Mouse (Mus musculus): ENCODE measurements around the gene Usf2.
"Not testable (repeated sequence)": the region's sequence is repeated elsewhere in the genome, so short reads cannot be mapped to it uniquely, and the experiment has no call there.

Usf2 gene

DNA sequence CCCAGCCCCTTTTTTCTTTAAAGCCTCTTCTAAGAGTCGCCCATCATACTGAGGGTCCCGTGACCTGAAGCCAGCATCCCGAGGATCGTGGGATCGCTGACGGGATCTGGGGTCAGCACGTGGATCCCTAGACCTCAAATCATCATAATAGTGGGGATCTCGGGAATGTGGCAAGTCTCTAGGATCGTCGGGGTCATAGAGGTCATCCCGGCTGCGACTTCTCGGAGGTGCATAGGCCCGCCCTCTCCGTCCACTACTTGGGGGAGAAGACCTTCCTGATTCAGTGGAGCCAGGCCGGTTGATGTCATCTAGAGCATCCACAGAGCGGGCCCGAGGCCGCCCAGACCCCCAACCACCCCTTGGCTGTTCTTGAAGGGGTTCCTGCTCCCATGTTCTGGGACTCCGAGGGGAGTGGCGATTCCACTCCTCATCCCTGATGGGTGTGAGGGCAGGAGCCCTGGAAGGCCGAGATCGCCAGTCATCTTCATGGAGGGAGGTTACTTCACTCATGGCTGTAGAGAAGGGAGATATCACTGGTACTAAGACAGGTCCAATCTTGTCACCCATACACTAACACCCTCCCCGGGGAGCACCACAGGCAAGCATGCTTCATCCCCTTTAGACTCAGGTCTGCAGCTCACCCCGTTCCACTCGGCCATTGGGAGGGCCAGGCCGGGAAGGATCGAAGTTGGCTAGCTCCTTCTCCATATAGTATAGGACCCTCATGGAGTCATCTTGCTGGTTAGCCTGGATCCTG, 1.7 kb upstream of the Usf2 start:
- no peak for DNase-seq (ENCODE audit: extremely low read depth, low read depth)

DNA sequence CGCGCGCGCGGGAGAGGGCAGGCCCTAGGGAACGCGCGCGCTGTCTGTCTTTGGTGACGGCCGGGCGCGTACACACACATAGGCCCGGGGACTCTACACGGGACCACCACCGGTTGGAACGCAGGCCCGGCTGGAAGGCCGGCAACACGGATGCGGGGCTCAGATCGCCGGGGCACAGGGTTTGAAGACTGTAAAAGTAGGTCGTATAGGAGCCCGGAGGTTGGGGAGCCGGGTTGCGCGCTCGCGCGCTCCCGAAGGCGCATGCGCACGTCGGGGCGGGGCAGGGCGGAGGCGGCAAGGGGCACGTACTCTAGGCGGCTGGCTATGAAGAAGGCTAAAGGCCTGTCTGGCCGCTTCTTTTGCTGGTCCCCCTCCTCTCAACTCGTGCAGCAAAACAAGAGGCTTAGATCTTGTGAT, 772 bp upstream of the Usf2 start:
- DNase-seq (ENCODE audit: extremely low read depth, low read depth): peak; percentile 58

DNA sequence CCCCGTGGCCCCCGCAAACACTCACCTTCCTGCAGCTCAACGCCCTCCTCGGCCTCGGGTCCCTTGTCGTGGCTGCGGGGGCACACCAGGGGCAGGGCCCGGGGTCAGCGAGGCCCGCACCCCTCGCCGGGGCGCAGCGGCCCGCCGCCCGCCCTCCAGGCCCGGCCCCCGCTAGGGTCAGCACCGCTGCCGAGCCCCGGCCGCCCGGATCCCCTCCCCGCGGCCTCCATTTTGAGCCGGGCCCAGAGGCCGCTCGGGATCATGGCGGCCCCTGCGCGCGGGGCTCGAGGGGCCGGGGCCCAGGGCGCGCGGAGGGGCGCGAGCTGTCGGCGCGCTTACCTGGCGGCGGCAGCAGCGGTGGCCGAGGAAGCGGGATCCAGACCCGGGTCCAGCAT, 249 bp downstream of the Usf2 start:
- no peak for DNase-seq (ENCODE audit: extremely low read depth, low read depth)

DNA sequence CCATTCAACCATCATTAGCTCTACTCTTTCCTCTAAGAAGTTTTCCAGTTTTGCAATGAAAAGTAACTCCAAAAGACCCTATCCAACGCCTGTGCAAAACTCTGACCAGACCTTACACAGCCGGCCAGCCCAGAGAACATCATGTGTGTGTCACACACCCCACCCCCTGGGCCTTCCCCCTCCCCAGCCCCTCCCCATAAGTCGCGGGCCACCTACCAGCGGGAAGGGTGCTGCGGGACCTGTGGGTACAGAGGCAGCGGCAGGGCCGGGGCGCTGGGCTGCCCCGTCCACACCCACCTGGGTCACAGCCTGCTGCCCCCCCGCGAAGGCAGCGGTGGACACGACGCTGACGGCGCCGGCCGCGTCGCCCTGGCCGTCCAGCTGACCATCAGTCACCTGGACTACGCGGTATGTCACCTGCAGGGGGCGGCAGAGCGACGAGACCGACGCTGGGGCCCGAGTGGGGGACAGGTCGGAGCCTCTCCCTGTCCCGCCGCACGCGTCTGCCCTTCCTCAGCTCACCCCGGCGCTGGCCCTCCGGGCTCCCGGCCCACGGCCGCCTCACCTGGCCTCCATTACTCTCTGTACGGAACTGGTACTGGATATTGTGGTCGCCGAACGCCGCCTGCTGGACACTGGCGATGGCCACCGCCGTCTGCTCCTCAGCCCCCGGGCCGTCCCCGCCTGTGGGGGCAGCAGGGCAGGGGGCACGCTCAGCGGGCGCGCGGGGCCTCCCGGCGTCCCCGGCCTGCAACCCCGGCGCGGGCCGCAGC, 833 bp downstream of the Usf2 start:
- no peak for DNase-seq (ENCODE audit: extremely low read depth, low read depth)

DNA sequence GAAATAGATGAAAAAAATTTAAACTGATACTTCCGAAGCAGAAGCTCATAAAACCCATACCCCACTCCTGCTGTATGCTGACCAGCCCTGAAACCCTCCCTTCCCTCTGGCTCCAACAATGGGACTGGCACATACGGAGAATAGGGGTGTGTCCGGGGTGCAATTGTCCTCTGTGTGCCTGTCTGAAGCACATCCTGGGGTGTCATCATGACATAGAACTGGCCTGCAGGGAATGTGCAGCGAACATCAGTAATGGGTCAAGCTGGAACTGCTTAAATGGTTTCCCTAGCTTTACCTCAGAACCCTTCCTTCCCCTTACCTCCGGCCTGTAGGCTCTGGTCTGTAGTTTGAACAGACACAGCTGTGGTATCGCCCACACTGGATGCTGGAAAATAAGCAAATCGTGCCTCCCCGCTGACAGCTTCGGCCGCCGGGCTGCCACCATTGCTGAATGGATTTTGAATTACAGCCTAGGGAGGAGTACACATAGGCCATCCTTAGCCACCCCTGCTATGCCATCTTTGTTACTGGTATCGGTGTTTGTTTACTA, 1.6 kb downstream of the Usf2 start:
- DNase-seq (ENCODE audit: extremely low read depth, low read depth): no peak

DNA sequence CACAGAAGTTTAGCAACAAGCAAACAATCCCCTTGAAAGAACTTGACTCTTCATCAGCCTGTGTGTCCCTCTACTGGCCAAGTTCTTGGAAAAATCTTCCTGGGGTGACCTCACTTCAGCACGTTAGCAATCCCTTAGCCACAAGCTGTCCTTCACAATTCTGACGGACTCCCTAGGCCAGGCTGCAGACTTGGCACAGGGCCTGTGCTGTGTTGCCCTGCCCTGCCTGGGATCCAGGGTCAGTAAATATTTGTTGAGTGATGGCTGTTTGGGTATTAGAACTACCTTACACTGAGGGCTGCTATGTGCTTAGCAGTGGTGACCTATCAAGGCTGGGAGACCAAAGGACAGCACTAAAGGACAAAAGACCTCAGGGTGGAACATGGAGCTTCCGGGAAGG, 2.6 kb downstream of the Usf2 start:
- no peak for DNase-seq (ENCODE audit: extremely low read depth, low read depth)

DNA sequence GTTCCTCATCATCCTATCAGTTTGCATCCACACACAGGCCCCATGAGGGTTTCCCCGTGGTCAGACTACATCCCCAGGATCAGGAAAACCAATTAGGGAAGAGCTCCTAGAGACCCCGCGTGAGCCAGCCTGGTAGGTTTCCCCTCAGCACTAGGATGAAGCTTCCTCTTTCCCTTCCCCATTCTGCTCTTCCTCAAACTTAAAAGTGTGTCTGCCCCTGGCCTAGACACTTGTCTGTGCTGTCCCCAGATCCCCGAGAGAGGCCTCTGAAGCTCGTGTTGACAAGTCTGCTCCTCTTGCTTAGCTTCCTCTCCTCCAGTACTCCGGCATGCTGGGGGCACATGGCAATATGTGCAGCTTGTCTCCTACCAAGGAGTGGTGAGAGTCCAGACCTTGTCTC, 3.1 kb downstream of the Usf2 start:
- peak; percentile 20 for DNase-seq (ENCODE audit: extremely low read depth, low read depth)

DNA sequence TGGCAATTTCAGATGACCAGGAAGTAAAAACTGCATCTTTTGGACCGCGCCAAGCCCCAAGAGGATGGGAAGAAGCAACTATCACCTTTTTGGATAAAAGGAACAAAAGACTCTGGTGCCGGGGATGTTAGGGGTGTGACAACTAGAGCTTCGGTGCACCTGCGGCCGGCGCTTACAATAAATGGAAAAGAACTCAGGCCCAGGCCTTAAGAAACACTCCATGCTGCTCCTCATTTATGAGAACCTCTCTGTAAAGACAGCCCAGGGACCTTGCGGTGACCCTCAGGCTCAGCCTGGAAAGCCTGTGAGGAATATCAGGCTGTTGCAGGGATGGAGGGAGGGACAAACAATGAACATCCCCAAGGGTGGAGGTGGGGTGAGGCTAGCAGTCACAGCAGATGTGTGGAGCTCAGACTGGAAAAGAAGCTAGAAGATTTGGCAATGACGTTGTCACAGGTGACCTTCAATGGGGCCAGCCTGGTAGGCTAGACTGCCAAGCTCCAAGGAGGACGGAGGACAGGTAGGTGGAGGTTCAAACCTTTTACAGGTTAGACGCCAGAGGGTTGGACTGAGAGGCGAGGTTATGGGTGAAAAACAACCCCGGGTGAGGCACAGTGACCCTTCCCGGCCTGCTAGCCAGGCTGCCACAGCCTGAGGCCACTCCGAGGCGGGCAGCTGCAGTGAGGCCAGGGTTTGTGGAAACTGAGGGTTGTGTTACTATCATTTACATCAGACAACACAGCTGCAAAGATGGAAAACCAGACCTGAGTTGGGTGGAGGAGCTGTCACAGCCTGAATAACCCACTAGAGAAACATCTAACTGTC, 4.0 kb downstream of the Usf2 start:
- DNase-seq (ENCODE audit: extremely low read depth, low read depth): no peak

DNA sequence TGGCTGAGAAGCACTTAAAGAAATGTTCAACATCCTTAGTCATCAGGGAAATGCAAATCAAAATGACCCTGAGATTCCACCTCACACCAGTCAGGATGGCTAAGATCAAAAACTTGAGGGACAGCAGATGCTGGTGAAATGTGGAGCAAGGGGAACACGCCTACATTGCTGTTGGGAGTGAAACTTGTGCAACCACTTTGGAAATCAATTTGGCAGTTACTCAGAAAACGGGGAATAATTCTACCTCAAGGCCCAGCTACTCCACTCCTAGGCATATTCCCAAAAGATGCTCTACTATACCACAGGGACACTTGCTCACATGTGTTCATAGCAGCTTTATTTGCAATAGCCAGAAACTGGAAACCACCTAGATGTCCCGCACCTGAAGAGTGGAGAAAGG, 6.7 kb downstream of the Usf2 start:
- DNase-seq (ENCODE audit: extremely low read depth, low read depth): not testable (repeated sequence)

DNA sequence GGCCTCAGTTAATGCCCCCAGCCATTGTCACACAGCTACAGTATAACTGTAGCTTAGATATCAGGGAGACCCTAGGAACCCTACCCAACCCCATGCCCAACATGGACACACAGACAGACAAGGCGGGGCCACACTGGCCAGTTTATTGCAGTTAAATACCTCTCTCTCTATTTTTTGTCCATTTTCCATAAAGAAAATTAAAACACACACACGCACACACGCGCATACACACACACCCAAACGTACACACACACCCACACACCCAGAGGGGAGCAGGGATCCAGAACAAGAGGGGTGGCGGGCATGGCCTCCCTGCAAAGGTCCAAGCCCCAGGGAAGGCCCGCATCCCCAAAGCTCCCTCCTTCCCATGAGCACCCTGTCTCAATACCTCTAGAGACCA, 10.7 kb downstream of the Usf2 start:
- no peak for DNase-seq (ENCODE audit: extremely low read depth, low read depth)

DNA sequence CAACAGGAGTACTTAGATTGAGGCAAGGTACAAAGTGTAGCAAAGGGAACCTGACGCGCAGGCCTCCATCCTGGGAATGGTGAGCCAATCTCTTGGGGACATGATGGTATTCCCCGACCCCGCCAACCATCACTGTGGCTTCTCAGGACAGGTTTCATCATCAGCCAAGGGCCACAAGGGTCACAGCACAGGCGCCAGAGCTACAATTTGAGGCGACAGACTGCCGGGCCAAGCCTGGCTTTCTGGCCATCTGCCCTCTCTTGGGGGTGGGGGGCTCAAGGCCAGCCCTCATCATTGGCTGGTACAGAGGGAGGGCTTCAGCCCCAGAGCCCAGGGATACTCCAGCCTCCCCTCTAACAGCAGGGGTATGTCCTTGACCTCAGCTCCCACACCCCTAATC, 11.1 kb downstream of the Usf2 start:
- not testable (repeated sequence) for DNase-seq (ENCODE audit: extremely low read depth, low read depth)

DNA sequence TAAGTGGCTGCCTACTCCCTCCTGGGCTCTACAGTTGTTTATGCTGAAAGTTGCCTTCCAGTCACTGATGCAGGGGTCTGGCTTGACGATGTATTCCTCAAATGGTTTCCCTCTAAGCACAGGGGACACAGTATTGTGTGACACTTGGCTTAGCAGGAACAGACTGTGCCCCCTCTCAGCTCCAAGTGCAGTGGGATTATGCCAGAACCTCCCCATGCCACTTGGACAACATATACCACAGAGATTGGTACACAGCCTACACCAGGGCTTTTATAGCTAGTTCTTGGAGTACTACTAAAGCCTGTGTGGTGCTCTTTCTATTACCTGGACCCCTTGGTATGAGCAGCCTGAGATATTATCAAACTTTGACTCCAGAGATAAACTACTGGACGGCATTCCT, 11.9 kb downstream of the Usf2 start:
- DNase-seq (ENCODE audit: extremely low read depth, low read depth): not testable (repeated sequence)

DNA sequence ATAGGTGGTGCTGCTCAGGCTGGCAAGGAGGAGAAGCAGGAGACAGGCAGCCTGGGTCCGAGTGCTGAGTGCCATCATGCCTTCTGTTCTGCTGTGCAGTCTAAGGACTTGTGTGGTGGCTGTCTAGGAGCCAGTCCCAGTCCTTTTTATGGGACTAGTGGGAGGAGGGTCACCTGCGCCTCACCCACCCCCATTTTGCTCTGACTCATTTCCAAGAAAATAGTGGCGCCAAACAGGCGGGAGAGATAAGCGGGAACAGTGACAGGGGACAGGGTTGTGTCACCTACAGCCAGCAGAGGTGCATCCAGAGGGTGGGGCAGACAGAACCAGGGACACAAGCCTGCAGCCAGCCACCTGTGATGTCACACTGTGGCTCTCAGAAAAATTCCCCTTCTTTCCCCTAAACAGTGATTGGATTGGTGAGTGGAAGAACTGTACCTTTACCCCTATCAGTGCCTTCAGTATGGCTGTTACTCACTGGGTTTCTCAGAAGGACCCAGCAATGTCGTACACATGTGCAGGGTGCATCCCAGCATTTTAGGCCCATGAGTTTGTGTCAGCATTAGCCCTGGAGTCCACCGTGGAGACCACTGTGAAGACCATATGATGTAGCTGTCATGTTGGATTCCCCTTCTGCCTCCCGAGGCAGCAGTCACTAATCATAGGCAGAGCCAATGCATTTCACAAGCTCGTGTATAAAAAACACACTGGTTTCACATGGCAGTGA, 12.5 kb downstream of the Usf2 start, which contains the start of gene Hamp:
Gene Hamp, minus strand, starts transcription at position 124 of the 727 bp plus-strand sequence.
- DNase-seq (ENCODE audit: extremely low read depth, low read depth): no peak

DNA sequence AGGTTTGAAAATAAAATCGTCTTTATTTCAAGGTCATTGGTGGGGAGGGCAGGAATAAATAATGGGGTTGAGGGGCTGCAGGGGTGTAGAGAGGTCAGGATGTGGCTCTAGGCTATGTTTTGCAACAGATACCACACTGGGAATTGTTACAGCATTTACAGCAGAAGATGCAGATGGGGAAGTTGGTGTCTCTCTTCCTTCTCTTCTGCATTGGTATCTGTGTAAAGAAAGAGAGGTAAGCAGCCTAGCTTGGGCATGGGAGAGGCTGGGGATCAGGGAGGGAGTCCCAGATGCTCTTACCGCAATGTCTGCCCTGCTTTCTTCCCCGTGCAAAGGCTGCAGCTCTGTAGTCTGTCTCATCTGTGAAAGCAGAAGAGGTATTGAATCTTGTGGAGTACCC, 14.2 kb downstream of the Usf2 start:
- not testable (repeated sequence) for DNase-seq (ENCODE audit: extremely low read depth, low read depth)

DNA sequence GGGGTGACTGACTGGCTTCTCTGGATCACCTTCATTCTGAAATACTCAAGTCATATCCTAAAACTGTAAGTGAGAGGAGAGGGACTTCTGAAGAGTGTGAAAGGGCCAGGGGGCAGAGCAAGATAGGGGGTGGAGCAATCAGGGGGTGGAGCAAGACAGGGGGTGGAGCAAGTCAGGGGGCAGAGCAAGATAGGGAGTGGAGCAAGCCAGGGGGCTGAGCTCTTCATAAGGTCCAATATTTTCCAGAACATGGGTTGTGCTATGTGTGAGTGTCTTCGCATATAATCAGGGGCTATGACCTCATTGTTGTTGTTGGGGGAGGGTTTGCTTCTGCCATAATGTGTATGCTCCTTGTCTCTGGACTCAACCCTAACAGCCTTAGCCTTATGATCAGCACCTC, 16.5 kb downstream of the Usf2 start:
- DNase-seq (ENCODE audit: extremely low read depth, low read depth): not testable (repeated sequence)

DNA sequence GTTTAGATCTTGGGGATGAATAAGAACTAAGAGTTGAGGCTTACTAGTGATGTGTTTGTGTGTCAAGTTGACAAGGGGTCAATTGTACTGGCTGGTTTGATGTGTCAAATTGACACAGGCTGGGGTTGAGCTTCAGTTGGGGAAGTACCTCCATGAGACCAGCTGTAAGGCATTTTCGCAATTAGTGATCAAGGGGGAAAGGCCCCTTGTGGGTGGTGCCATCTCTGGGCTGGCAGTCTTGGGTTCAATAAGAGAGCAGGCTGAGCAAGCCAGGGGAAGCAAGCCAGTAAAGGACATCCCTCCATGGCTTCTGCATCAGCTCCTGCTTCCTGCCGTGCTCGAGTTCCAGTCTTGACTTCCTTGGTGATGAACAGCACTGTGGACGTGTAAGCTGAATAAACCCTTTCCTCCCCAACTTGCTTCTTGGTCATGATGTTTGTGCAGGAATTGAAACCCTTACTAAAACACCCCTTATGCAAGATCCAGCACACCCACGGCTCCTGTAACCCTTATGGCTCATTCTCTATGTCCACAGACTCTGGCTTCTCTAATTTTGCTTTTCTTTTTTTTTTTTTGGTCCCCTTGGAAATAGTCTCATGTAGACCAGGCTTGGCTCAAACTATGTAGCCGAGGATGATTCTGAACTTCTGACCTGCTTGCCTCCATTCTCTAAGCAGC, 21.0 kb downstream of the Usf2 start:
- not testable (repeated sequence) for DNase-seq (ENCODE audit: extremely low read depth, low read depth)

DNA sequence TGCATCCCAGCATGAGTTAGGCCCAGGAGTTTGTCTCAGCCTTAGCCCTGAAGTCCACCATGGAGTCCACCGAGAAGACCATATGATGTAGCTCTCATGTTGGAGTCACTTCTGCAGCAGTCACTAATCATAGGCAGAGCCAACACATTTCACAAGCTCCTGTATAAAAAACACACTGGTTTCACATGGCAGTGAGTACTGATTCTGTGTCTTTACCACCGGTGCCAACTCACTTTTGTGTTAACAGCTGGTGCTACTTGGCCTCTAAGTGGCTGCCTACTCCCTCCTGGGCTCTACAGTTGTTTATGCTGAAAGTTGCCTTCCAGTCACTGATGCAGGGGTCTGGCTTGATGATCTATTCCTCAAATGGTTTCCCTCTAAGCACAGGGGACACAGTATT, 32.0 kb downstream of the Usf2 start, which contains the start of gene Hamp2:
Gene Hamp2, minus strand, starts transcription at position 101 of the 400 bp plus-strand sequence.
- not testable (repeated sequence) for DNase-seq (ENCODE audit: extremely low read depth, low read depth)

DNA sequence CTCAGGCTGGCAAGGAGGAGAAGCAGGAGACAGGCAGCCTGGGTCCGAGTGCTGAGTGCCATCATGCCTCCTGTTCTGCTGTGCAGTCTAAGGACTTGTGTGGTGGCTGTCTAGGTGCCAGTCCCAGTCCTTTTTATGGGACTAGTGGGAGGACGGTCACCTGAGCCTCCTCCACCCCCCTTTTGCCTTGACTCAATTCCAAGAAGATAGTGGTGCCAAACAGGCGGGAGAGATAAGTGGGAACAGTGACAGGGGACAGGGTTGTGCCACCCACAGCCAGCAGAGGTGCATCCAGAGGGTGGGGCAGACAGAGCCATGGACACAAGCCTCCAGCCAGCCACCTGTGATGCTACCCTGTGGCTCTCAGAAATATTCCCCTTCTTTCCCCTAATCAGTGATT, 32.5 kb downstream of the Usf2 start:
- DNase-seq (ENCODE audit: extremely low read depth, low read depth): no peak

DNA sequence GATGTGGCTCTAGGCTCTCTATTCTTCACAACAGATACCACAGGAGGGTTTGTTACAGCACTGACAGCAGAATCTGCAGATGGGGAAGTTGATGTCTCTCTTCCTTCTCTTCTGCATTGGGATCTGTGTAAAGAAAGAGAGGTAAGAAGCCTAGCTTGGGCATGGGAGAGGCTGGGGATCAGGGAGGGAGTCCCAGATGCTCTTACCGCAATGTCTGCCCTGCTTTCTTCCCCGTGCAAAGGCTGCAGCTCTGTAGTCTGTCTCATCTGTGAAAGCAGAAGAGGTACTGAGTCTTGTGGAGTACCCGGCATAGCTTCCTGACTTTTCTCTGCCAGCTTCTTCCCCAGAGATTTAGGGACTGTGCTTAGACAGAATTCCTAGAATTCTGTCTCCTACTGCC, 34.1 kb downstream of the Usf2 start:
- DNase-seq (ENCODE audit: extremely low read depth, low read depth): not testable (repeated sequence)

DNA sequence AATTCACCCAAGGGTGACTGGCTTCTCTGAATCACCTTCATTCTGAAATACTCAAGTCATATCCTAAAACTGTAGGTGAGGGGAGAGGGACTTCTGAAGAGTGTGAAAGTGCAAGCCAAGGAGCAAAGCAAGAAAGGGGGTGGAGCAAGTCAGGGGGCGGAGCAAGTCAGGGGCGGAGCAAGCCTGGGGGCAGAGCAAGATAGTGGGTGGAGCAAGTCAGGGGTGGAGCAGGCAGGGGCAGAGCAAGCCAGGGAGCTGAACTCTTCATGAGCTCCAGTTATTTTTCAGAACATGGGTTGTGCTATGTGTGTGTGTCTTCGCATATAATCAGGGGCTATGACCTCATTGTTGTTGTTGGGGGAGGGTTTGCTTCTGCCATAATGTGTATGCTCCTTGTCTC, 36.4 kb downstream of the Usf2 start:
- peak; percentile 36 for DNase-seq (ENCODE audit: extremely low read depth, low read depth)
